Mouse (Mus musculus) thymus, adult 2 months (tissue): ENCODE data around the gene Lclat1.

Experiments used
- CTCF ChIP-seq: fragments of 200-500 bp; IDR thresholded peaks from 2 replicates; pipeline ENCODE4 v1.5.1; 2012; ENCODE audit warnings: mild to moderate bottlenecking, control low read depth, low read length, moderate library complexity, borderline replicate concordance; ENCODE audit not compliant: control insufficient read depth, poor library complexity, insufficient read depth; ENCODE audit errors: extremely low read depth
- POLR2A ChIP-seq: fragments of 200-500 bp; IDR thresholded peaks from 2 replicates; pipeline ENCODE4 v1.6.1; 2012; ENCODE audit warnings: mild to moderate bottlenecking, low read length, control low read depth, moderate library complexity; ENCODE audit not compliant: control insufficient read depth, poor library complexity, insufficient read depth; ENCODE audit errors: extremely low read depth

- TF ChIP-seq CTCF (no peak), POLR2A (no peak)
Measured at GRCm38 (mm10) chr17:73161795-73162194, 54.0 kb downstream of the Lclat1 start.
